29 mouse cellular contexts compared by ENCODE assay signal in genomic region chr2:131905776-131906175, GRCm38 (mm10). TPM values are rescaled to one million over a fixed set of nuclear protein-coding genes. Genes with fewer than 3 reads are reported as not detected.
DNase-seq lines count a peak whose midpoint lies in the region; ATAC-seq and TF ChIP-seq lines count a peak whose summit lies in the region.
"Had no signal": no experiment of that assay in that cellular context is flagged by ENCODE, and none has a peak within 500 bp of the region (broad histone marks: within the 10 kb centered on the region; RNA-seq: fewer than 3 reads in every experiment).

No protein-coding gene starts in this region.

- H3K27me3 ChIP-seq in liver, postnatal 0 days (ENCODE audit: insufficient read depth, low read length), result no peaks in the 10 kb centered on the region
- H3K27me3 ChIP-seq: heart, embryonic 15.5 days had no signal

- TF ChIP-seq POLR2A in bone marrow, adult 2 months (IDR thresholded peaks at IDR 0.05; ENCODE audit: borderline replicate concordance, control insufficient read depth, low read depth, low read length), result no peak

- TF ChIP-seq EP300 in liver, postnatal 0 days (IDR thresholded peaks at IDR 0.05; ENCODE audit: low read depth), result no peak

- peak; percentile 27 for DNase-seq in 416B (ENCODE audit: low read depth)
- DNase-seq in liver, postnatal 0 days, result no peak
- peak; percentile 79 for DNase-seq in lung, postnatal 25 days (ENCODE audit: low spot score)
- no peak for DNase-seq in embryo, embryonic 10 days (ENCODE audit: low spot score)
- no peak for DNase-seq in cerebellum, adult 18-20 months
- no peak for DNase-seq in Muller cell, postnatal 12 days (ENCODE audit: inconsistent ontology term)
- DNase-seq: adrenal gland, postnatal 25 days; cerebellum, adult 11 months; cerebellum, postnatal 25 days; gastrocnemius, postnatal 10 days; heart, adult 2 months; heart, postnatal 4 days; kidney, adult 2 months; lung, embryonic 14.5 days; midbrain, embryonic 14.5 days; thymus, adult 18-20 months; thymus, postnatal 4 days had no signal

- 0 out of 2 replicates have a peak overlapping the region, but pooled peaks have one; percentile 29 for H3K27ac ChIP-seq in bone marrow, adult 2 months (ENCODE audit: control insufficient read depth, insufficient read depth, low read depth, low read length, poor library complexity)
- 0 out of 2 replicates have a peak overlapping the region, but pooled peaks have one; percentile 74 for H3K27ac ChIP-seq in liver, postnatal 0 days (ENCODE audit: low read depth)
- H3K27ac ChIP-seq: heart, adult 2 months; hindbrain, embryonic 14.5 days; kidney, postnatal 0 days had no signal

- no peak overlapping the region for H3K9ac ChIP-seq in liver, postnatal 0 days (replicated peaks)
- H3K9ac ChIP-seq: heart, embryonic 15.5 days; hindbrain, embryonic 14.5 days; lung, embryonic 14.5 days had no signal

- no peak overlapping the region; the same call in 1 of the 2 replicates for H3K4me2 ChIP-seq in liver, postnatal 0 days (ENCODE audit: low read depth, low read length)
- H3K4me2 ChIP-seq: heart, embryonic 15.5 days; hindbrain, embryonic 14.5 days; lung, embryonic 14.5 days had no signal

- no peak overlapping the region for H3K4me3 ChIP-seq in bone marrow, adult 2 months (replicated peaks; ENCODE audit: control insufficient read depth, low read depth, low read length)
- H3K4me3 ChIP-seq in liver, postnatal 0 days (ENCODE audit: low read depth, low read length), result no peak overlapping the region
- H3K4me3 ChIP-seq: heart, adult 2 months; heart, embryonic 15.5 days had no signal

- peaks cover 5% of the 10 kb centered on the region; the same call in 1 of the 2 replicates for H3K4me1 ChIP-seq in bone marrow, adult 2 months (ENCODE audit: control insufficient read depth, insufficient read depth, low read length)
- peaks cover 31% of the 10 kb centered on the region for H3K4me1 ChIP-seq in liver, postnatal 0 days (ENCODE audit: insufficient read depth)

- H3K36me3 ChIP-seq in liver, postnatal 0 days (replicated peaks; ENCODE audit: insufficient read depth, low read length), result no peaks in the 10 kb centered on the region
- H3K36me3 ChIP-seq: heart, embryonic 15.5 days had no signal

- no peak for TF ChIP-seq CTCF in bone marrow, adult 2 months (IDR thresholded peaks at IDR 0.05; ENCODE audit: control insufficient read depth, insufficient read depth, low read length)
- TF ChIP-seq CTCF in liver, postnatal 0 days (IDR thresholded peaks at IDR 0.05; ENCODE audit: low read depth), result no peak

- no peak for ATAC-seq in liver, postnatal 0 days
- ATAC-seq: forebrain, embryonic 14.5 days; inflammation-experienced regulatory T-cells, adult 6 months had no signal

- H3K9me3 ChIP-seq in liver, postnatal 0 days (ENCODE audit: low read length), result no peaks in the 10 kb centered on the region
- H3K9me3 ChIP-seq: heart, embryonic 15.5 days had no signal

- 25% methylated on average over 6 of the region's 6 CpGs for WGBS in bone marrow, adult 2 months
- WGBS in liver, postnatal 0 days (ENCODE audit: insufficient replicate concordance), result 47% methylated on average over 6 of the region's 6 CpGs

RNA-seq across cellular contexts. Expression of gene Prnp, which starts 4.0 kb away (rescaled TPM):
- polyA plus RNA-seq in bone marrow, adult 2 months (2011; ENCODE audit: insufficient read depth, insufficient read length, low replicate concordance, missing spikeins), result 19.7 and 26.4 TPM in 2 replicates
- 19.5 and 20.2 TPM in 2 replicates for polyA plus RNA-seq in liver, postnatal 0 days (2015; fragmentation: Nextera tagmentation; extraction: Ambion mirVana)

RNA-seq across cellular contexts. Expression of gene Prn, which starts 4.0 kb away (rescaled TPM):
- not detected in 2 replicates for polyA plus RNA-seq in bone marrow, adult 2 months (2011; ENCODE audit: insufficient read depth, insufficient read length, low replicate concordance, missing spikeins)
- polyA plus RNA-seq in liver, postnatal 0 days (2015; fragmentation: Nextera tagmentation; extraction: Ambion mirVana), result not detected in 2 replicates
- polyA plus RNA-seq: C2C12; embryonic facial prominence, embryonic 14.5 days; heart, adult 2 months; heart, embryonic 15.5 days; hindbrain, embryonic 14.5 days; inflammation-experienced regulatory T-cells, adult 6 months; kidney, adult 2 months; limb, embryonic 11.5 days; lung, embryonic 14.5 days; midbrain, embryonic 14.5 days; neural tube, embryonic 11.5 days; small intestine, adult 2 months; stomach, embryonic 16.5 days had no signal

RNA-seq across cellular contexts. Expression of gene Prnd, which starts 44.9 kb away (rescaled TPM):
- 0.50 TPM in 1 of 2 replicates, not detected in the other for polyA plus RNA-seq in bone marrow, adult 2 months (2011; ENCODE audit: insufficient read depth, insufficient read length, low replicate concordance, missing spikeins)
- 0.40 and 0.47 TPM in 2 replicates for polyA plus RNA-seq in liver, postnatal 0 days (2015; fragmentation: Nextera tagmentation; extraction: Ambion mirVana)

RNA-seq across cellular contexts. Expression of gene Erv3, which starts 46.2 kb away (rescaled TPM):
- not detected in 2 replicates for polyA plus RNA-seq in bone marrow, adult 2 months (2011; ENCODE audit: insufficient read depth, insufficient read length, low replicate concordance, missing spikeins)
- polyA plus RNA-seq in liver, postnatal 0 days (2015; fragmentation: Nextera tagmentation; extraction: Ambion mirVana), result not detected in 2 replicates
- polyA plus RNA-seq: C2C12; embryonic facial prominence, embryonic 14.5 days; forebrain, embryonic 14.5 days; heart, adult 2 months; heart, embryonic 15.5 days; inflammation-experienced regulatory T-cells, adult 6 months; kidney, adult 2 months; kidney, postnatal 0 days; limb, embryonic 11.5 days; lung, embryonic 14.5 days; midbrain, embryonic 14.5 days; neural tube, embryonic 11.5 days; small intestine, adult 2 months; stomach, embryonic 16.5 days had no signal

Comparison
In these comparisons a context has a peak if more than half of its experiments do, and no peak if none do; other contexts are left out.
1. DNase-seq: peak in 416B (single experiment) and lung, postnatal 25 days (single experiment); none in liver, postnatal 0 days (single experiment), embryo, embryonic 10 days (single experiment), cerebellum, adult 18-20 months (0 of 2) and Muller cell, postnatal 12 days (single experiment).